Mouse (Mus musculus) forebrain, embryonic 12.5 days (tissue): ENCODE data around the gene Stx5a. TPM values are rescaled to one million over a fixed set of nuclear protein-coding genes. Genes with fewer than 3 reads are reported as not detected.
"Not testable (repeated sequence)": the region's sequence is repeated elsewhere in the genome, so short reads cannot be mapped to it uniquely, and the experiment has no call there.

ENCODE experiments used
- ATAC-seq: fragments of 200-750 bp; cut with Nextera tagmentation; 2 replicates; pipeline ENCODE4 v1.8.0; 2017; ENCODE audit warnings: moderate TSS enrichment; ENCODE audit not compliant: low FRiP score
- H3K27ac ChIP-seq: fragments of 300-500 bp; sonication (generic); 2 replicates; pipeline ENCODE4 v1.5.1; 2016; ENCODE audit warnings: mild to moderate bottlenecking
- H3K27me3 ChIP-seq: fragments of 300-500 bp; sonication (generic); 2 replicates; pipeline ENCODE4 v1.6.1; 2016; ENCODE audit warnings: mild to moderate bottlenecking
- H3K36me3 ChIP-seq: fragments of 300-500 bp; sonication (generic); replicated peaks from 2 replicates; pipeline ENCODE4 v1.6.1; 2016; ENCODE audit warnings: mild to moderate bottlenecking
- H3K4me1 ChIP-seq: fragments of 300-500 bp; sonication (generic); 2 replicates; pipeline ENCODE4 v1.6.1; 2016
- H3K4me2 ChIP-seq: fragments of 300-500 bp; sonication (generic); 2 replicates; pipeline ENCODE4 v1.6.1; 2016; ENCODE audit warnings: mild to moderate bottlenecking, moderate library complexity
- H3K4me3 ChIP-seq: fragments of 300-500 bp; sonication (generic); replicated peaks from 2 replicates; pipeline ENCODE4 v1.5.1; 2016; ENCODE audit warnings: mild to moderate bottlenecking
- H3K9ac ChIP-seq: fragments of 300-500 bp; sonication (generic); 2 replicates; pipeline ENCODE4 v1.6.1; 2016; ENCODE audit warnings: mild to moderate bottlenecking
- H3K9me3 ChIP-seq: fragments of 300-500 bp; sonication (generic); 2 replicates; pipeline ENCODE4 v1.6.1; 2016
- WGBS: fragments of 180-500 bp; shearing (Covaris S2); methylation state at CpG from one replicate; pipeline ENCODE4 v1.1.7; 2016; 5-methylcytosine and 5-hydroxymethylcytosine counted together
- polyA plus RNA-seq: library from polyadenylated mRNA; unstranded; fragments of >200 nt; fragmentation: Nextera tagmentation; extraction: Ambion mirVana; gene quantifications from 2 replicates; pipeline ENCODE4 v1.2.1, GENCODE M21; 2016

The Stx5a gene
- polyA plus RNA-seq, 1 experiment from 2014 or later, result 114 TPM

GRCm38 (mm10) chr19:8721378-8721777 lies 19.8 kb upstream of the Stx5a start:
- no peak for ATAC-seq
- H3K9ac ChIP-seq, result no peak overlapping the region
- H3K4me3 ChIP-seq, result no peak overlapping the region

DNA sequence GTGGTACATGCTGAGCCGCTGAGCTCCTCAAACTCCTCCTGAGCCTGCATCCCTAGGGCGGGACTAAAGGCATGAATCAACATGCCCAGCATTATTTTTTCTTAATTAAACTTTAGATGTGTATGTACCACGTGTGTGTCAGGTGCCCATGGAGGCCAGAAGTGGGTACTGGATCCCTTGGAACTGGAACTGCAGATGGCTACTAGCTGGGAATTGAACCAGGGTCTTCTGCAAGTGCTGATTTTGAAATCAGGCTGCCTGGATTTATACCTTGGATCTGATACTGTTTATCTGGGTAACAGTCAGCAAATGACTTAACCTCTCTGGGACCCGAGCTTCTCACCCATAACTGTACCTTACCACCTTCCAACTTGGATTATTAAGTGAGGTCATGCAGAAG lies 19.2 kb upstream of the Stx5a start:
- no peak for ATAC-seq
- WGBS, result 62% methylated on average over 4 of the region's 4 CpGs
- H3K27ac ChIP-seq, result peak overlapping the region; percentile 94; the same call in 1 of the 2 replicates

More at GRCm38 (mm10) chr19:8721378-8721777, 19.8 kb upstream of the Stx5a start:
- WGBS, result 86% methylated on average over 1 of the region's 1 CpGs
- no peaks in the 10 kb centered on the region for H3K27me3 ChIP-seq
- H3K36me3 ChIP-seq, result peaks cover 21% of the 10 kb centered on the region
- no peak overlapping the region for H3K27ac ChIP-seq
- H3K9me3 ChIP-seq, result no peaks in the 10 kb centered on the region
- H3K4me2 ChIP-seq, result 0 out of 2 replicates have a peak overlapping the region, but pooled peaks have one; percentile 55
- H3K4me1 ChIP-seq, result peaks cover 33% of the 10 kb centered on the region

DNA sequence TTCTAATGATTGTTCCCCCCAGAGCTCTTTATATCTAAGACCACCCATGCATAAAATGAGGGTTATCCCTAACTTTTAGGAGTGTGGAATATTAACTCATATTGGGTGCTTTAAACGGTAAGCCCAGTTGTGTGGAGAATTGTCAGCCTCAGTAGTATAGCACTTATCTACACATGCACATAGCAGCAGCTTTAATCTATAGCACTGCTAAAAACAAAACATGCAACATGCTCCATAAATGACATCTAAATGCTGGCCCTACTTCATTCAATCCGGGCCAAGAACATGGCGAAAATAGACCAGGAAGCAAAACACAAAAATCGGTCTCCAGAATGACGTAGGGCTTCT lies 18.7 kb upstream of the Stx5a start:
- Histone ChIP-seq H3K4me2 (peak overlapping the region; percentile 55), H3K4me3 (peak overlapping the region; percentile 76), H3K9me3 (no peaks in the 10 kb centered on the region), H3K36me3 (peaks cover 29% of the 10 kb centered on the region), H3K4me1 (peaks cover 33% of the 10 kb centered on the region), H3K27me3 (no peaks in the 10 kb centered on the region), H3K9ac (peak overlapping the region; percentile 97), H3K27ac (peak overlapping the region; percentile 94)
- 4% methylated on average over 5 of the region's 5 CpGs for WGBS
- ATAC-seq, result no peak

More for the DNA sequence above, 19.2 kb upstream of the Stx5a start:
- Histone ChIP-seq H3K4me1 (peaks cover 33% of the 10 kb centered on the region), H3K4me3 (peak overlapping the region; percentile 76), H3K36me3 (peaks cover 28% of the 10 kb centered on the region), H3K9ac (peak overlapping the region; percentile 97), H3K27me3 (no peaks in the 10 kb centered on the region), H3K9me3 (no peaks in the 10 kb centered on the region), H3K4me2 (peak overlapping the region; percentile 55)

- Histone ChIP-seq H3K4me2 (peak within 1 kb of the TSS; percentile 77), H3K27me3 (no peaks in the 10 kb centered on the region), H3K9ac (peak within 1 kb of the TSS; percentile 97), H3K4me1 (peaks cover 33% of the 10 kb centered on the region), H3K27ac (peak within 1 kb of the TSS; percentile 94), H3K9me3 (no peaks in the 10 kb centered on the region), H3K36me3 (peaks cover 29% of the 10 kb centered on the region), H3K4me3 (peak within 1 kb of the TSS; percentile 76)
- peak; percentile 96 for ATAC-seq
- under 1% methylated on average over 50 of the region's 50 CpGs for WGBS
Measured at GRCm38 (mm10) chr19:8722907-8723573, 18.2 kb upstream of the Stx5a start, which contains the start of gene Slc3a2. Gene Slc3a2, minus strand, starts transcription at chr19:8723369.

- peak overlapping the region; percentile 85 for H3K27ac ChIP-seq
- no peaks in the 10 kb centered on the region for H3K9me3 ChIP-seq
- peaks cover 29% of the 10 kb centered on the region for H3K36me3 ChIP-seq
- under 1% methylated on average over 20 of the region's 20 CpGs for WGBS
- peaks cover 33% of the 10 kb centered on the region for H3K4me1 ChIP-seq
- peak overlapping the region; percentile 77 for H3K4me2 ChIP-seq
- no peak for ATAC-seq
- H3K9ac ChIP-seq, result peak overlapping the region; percentile 97
- H3K27me3 ChIP-seq, result no peaks in the 10 kb centered on the region
- peak overlapping the region; percentile 76 for H3K4me3 ChIP-seq
Measured at GRCm38 (mm10) chr19:8723574-8724346, 17.5 kb upstream of the Stx5a start.

- H3K36me3 ChIP-seq, result peaks cover 29% of the 10 kb centered on the region
- peaks cover 33% of the 10 kb centered on the region for H3K4me1 ChIP-seq
- WGBS, result 2% methylated on average over 2 of the region's 2 CpGs
- H3K27ac ChIP-seq, result peak overlapping the region; percentile 85
- H3K27me3 ChIP-seq, result no peaks in the 10 kb centered on the region
- no peaks in the 10 kb centered on the region for H3K9me3 ChIP-seq
- ATAC-seq, result no peak
- peak overlapping the region; percentile 97 for H3K9ac ChIP-seq
- peak overlapping the region; percentile 77 for H3K4me2 ChIP-seq
- peak overlapping the region; percentile 76 for H3K4me3 ChIP-seq
Measured at GRCm38 (mm10) chr19:8724392-8724791, 16.8 kb upstream of the Stx5a start.

GRCm38 (mm10) chr19:8725081-8725613 lies 16.1 kb upstream of the Stx5a start:
- H3K27me3 ChIP-seq, result no peaks in the 10 kb centered on the region
- 49% methylated on average over 4 of the region's 4 CpGs for WGBS
- ATAC-seq, result no peak
- peaks cover 29% of the 10 kb centered on the region for H3K36me3 ChIP-seq
- H3K9ac ChIP-seq, result peak overlapping the region; percentile 97
- H3K4me3 ChIP-seq, result peak overlapping the region; percentile 76
- peaks cover 33% of the 10 kb centered on the region for H3K4me1 ChIP-seq
- H3K4me2 ChIP-seq, result peak overlapping the region; percentile 77
- no peaks in the 10 kb centered on the region for H3K9me3 ChIP-seq
- H3K27ac ChIP-seq, result 0 out of 2 replicates have a peak overlapping the region, but pooled peaks have one; percentile 10

DNA sequence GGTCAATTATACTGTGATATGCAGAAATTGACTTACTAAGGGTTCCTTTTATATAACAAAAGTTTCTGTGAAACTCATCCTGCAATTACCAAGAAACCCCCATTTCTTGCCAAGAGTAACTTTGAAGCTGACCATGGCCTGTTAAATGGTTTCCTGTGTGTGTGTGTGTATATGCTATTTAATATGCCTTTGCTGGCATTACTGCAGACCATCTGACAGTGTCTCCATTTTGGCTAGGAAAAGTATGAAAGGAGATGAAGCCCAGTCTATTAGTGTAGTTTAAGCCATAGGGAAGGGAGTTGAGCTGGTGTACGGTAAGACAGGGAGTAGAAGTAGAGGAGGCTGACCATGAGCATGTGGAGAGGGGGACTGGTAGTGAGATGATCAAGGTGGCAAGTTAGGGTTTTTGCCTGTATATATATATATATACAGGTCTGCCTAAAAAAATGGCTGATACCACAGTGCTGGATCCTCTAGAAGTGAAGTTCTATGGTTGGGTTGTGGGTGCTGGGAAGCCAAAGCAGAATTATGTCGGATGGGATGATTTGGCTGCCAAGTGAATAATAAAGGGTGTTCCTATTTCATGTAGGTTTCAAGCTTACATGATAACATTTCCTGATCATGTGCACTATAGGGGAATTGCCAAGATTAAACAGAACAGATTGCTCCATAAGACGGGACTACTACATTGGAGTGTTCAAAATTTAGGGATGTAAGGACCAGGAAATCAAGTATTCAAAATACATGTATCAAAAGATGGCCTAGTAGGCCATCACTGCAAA lies 14.4 kb upstream of the Stx5a start:
- Histone ChIP-seq H3K4me1 (peaks cover 28% of the 10 kb centered on the region), H3K9ac (no peak overlapping the region), H3K9me3 (no peaks in the 10 kb centered on the region), H3K4me2 (no peak overlapping the region), H3K27ac (0 out of 2 replicates have a peak overlapping the region, but pooled peaks have one; percentile 42), H3K27me3 (no peaks in the 10 kb centered on the region), H3K4me3 (peak overlapping the region; percentile 7; the same call in 1 of the 2 replicates), H3K36me3 (peaks cover 29% of the 10 kb centered on the region)
- 12% methylated on average over 3 of the region's 3 CpGs for WGBS
- ATAC-seq, result no peak

- Histone ChIP-seq H3K9me3 (no peaks in the 10 kb centered on the region), H3K27me3 (no peaks in the 10 kb centered on the region), H3K9ac (no peak overlapping the region), H3K4me1 (peaks cover 20% of the 10 kb centered on the region), H3K27ac (no peak overlapping the region), H3K4me3 (no peak overlapping the region), H3K36me3 (peaks cover 29% of the 10 kb centered on the region), H3K4me2 (no peak overlapping the region)
- WGBS, result 30% methylated on average over 5 of the region's 5 CpGs
- no peak for ATAC-seq
Measured at GRCm38 (mm10) chr19:8727495-8728114, 13.6 kb upstream of the Stx5a start.

DNA sequence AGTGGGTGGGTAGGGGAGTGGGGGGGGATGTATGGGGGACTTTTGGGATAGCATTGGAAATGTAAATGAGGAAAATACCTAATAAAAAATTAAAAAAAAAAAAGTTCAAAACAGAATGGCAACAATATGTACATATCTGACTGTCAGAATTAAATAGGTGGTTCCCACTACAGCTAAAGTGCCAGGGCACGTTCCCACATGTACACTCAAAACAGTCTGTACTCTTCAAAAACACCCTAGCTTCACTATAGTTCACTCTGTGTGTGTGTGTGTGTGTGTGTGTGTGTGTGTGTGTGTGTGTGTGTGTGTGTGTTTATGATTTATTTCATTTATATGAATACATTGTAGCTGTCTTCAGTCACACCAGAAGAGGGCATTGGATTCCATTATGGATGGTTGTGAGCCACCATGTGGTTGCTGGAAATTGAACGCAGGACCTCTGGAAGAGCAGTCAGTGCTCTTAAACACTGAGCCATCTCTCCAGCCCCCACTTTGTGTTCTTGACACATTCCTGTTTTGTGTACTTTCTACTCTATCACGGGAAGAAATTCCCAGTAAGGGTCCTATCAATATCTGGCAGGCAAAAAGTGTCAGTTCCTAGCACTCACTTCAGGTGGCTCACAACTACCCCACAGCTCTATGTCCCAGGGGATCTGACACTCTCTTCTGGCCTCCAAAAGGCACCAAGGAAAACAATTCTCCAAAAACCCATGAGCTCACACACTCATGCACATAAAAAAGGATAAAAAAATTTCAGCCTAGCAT lies 12.7 kb upstream of the Stx5a start:
- not testable (repeated sequence) for H3K9ac ChIP-seq, H3K27me3 ChIP-seq, H3K9me3 ChIP-seq, H3K4me2 ChIP-seq, H3K27ac ChIP-seq, ATAC-seq, H3K4me3 ChIP-seq
- H3K4me1 ChIP-seq, result peaks cover 20% of the 10 kb centered on the region
- 49% methylated on average over 3 of the region's 3 CpGs for WGBS
- H3K36me3 ChIP-seq, result peaks cover 29% of the 10 kb centered on the region

GRCm38 (mm10) chr19:8734334-8734733 lies 6.9 kb upstream of the Stx5a start:
- Histone ChIP-seq H3K36me3 (peaks cover 18% of the 10 kb centered on the region), H3K4me2 (no peak overlapping the region), H3K4me3 (no peak overlapping the region), H3K27me3 (no peaks in the 10 kb centered on the region), H3K27ac (no peak overlapping the region), H3K4me1 (peaks cover 10% of the 10 kb centered on the region), H3K9ac (no peak overlapping the region), H3K9me3 (no peaks in the 10 kb centered on the region)
- ATAC-seq, result no peak
- WGBS, result 64% methylated on average over 3 of the region's 3 CpGs
